Mouse (Mus musculus): ENCODE measurements around the gene Rcan2. TPM values are rescaled to one million over a fixed set of nuclear protein-coding genes. Genes with fewer than 3 reads are reported as not detected.

Gene Rcan2
- polyA plus RNA-seq, 1 experiment: not detected

- WGBS: 82% methylated on average over 4 of the region's 4 CpGs
- Histone ChIP-seq H3K4me3 (ENCODE audit: insufficient read depth, low read depth, low read length) (no peak overlapping the region), H3K4me1 (ENCODE audit: control insufficient read depth, insufficient read depth, low read length) (no peaks in the 10 kb centered on the region), H3K27ac (ENCODE audit: insufficient read depth, low read depth, low read length) (no peak overlapping the region)
- TF ChIP-seq POLR2A (IDR thresholded peaks at IDR 0.05; ENCODE audit: insufficient read depth, low read depth, low read length) (no peak), CTCF (IDR thresholded peaks at IDR 0.05; ENCODE audit: insufficient read depth, low read depth, low read length) (no peak)
Measured at GRCm38 (mm10) chr17:44053427-44053826, 252.3 kb downstream of the Rcan2 start.

GRCm38 (mm10) chr17:44057123-44057522, 256.0 kb downstream of the Rcan2 start:
- no peaks in the 10 kb centered on the region for H3K4me1 ChIP-seq (ENCODE audit: control insufficient read depth, insufficient read depth, low read length)
- 91% methylated on average over 1 of the region's 1 CpGs for WGBS
- no peak overlapping the region for H3K27ac ChIP-seq (ENCODE audit: insufficient read depth, low read depth, low read length)
- no peak overlapping the region for H3K4me3 ChIP-seq (ENCODE audit: insufficient read depth, low read depth, low read length)
- TF ChIP-seq POLR2A (IDR thresholded peaks at IDR 0.05; ENCODE audit: insufficient read depth, low read depth, low read length) (no peak), CTCF (IDR thresholded peaks at IDR 0.05; ENCODE audit: insufficient read depth, low read depth, low read length) (no peak)

- Histone ChIP-seq H3K4me1 (ENCODE audit: control insufficient read depth, insufficient read depth, low read length) (no peaks in the 10 kb centered on the region), H3K4me3 (ENCODE audit: insufficient read depth, low read depth, low read length) (no peak overlapping the region), H3K27ac (ENCODE audit: insufficient read depth, low read depth, low read length) (no peak overlapping the region)
- no peak for TF ChIP-seq POLR2A (IDR thresholded peaks at IDR 0.05; ENCODE audit: insufficient read depth, low read depth, low read length)
- TF ChIP-seq CTCF (IDR thresholded peaks at IDR 0.05; ENCODE audit: insufficient read depth, low read depth, low read length): no peak
Measured at GRCm38 (mm10) chr17:44058145-44058544, 257.0 kb downstream of the Rcan2 start.

- 100% methylated on average over 1 of the region's 1 CpGs for WGBS
- no peak overlapping the region for H3K27ac ChIP-seq (ENCODE audit: insufficient read depth, low read depth, low read length)
- TF ChIP-seq CTCF (IDR thresholded peaks at IDR 0.05; ENCODE audit: insufficient read depth, low read depth, low read length) (no peak), POLR2A (IDR thresholded peaks at IDR 0.05; ENCODE audit: insufficient read depth, low read depth, low read length) (no peak)
- no peaks in the 10 kb centered on the region for H3K4me1 ChIP-seq (ENCODE audit: control insufficient read depth, insufficient read depth, low read length)
- H3K4me3 ChIP-seq (ENCODE audit: insufficient read depth, low read depth, low read length): no peak overlapping the region
Measured at GRCm38 (mm10) chr17:44060781-44061180, 259.6 kb downstream of the Rcan2 start.

GRCm38 (mm10) chr17:44061289-44061890, 260.2 kb downstream of the Rcan2 start:
- no peak overlapping the region for H3K4me3 ChIP-seq (ENCODE audit: insufficient read depth, low read depth, low read length)
- TF ChIP-seq CTCF (IDR thresholded peaks at IDR 0.05; ENCODE audit: insufficient read depth, low read depth, low read length) (no peak), POLR2A (IDR thresholded peaks at IDR 0.05; ENCODE audit: insufficient read depth, low read depth, low read length) (no peak)
- H3K27ac ChIP-seq (ENCODE audit: insufficient read depth, low read depth, low read length): no peak overlapping the region
- no peaks in the 10 kb centered on the region for H3K4me1 ChIP-seq (ENCODE audit: control insufficient read depth, insufficient read depth, low read length)
- WGBS: 88% methylated on average over 5 of the region's 5 CpGs

- Histone ChIP-seq H3K27ac (ENCODE audit: insufficient read depth, low read depth, low read length) (no peak overlapping the region), H3K4me3 (ENCODE audit: insufficient read depth, low read depth, low read length) (no peak overlapping the region), H3K4me1 (ENCODE audit: control insufficient read depth, insufficient read depth, low read length) (no peaks in the 10 kb centered on the region)
- 79% methylated on average over 6 of the region's 6 CpGs for WGBS
- TF ChIP-seq POLR2A (IDR thresholded peaks at IDR 0.05; ENCODE audit: insufficient read depth, low read depth, low read length): no peak
- no peak for TF ChIP-seq CTCF (IDR thresholded peaks at IDR 0.05; ENCODE audit: insufficient read depth, low read depth, low read length)
Measured at GRCm38 (mm10) chr17:44068876-44069275, 267.7 kb downstream of the Rcan2 start.

GRCm38 (mm10) chr17:44071680-44072079, 270.5 kb downstream of the Rcan2 start:
- TF ChIP-seq POLR2A (IDR thresholded peaks at IDR 0.05; ENCODE audit: insufficient read depth, low read depth, low read length) (no peak), CTCF (IDR thresholded peaks at IDR 0.05; ENCODE audit: insufficient read depth, low read depth, low read length) (no peak)
- no peak overlapping the region for H3K27ac ChIP-seq (ENCODE audit: insufficient read depth, low read depth, low read length)
- H3K4me1 ChIP-seq (ENCODE audit: control insufficient read depth, insufficient read depth, low read length): no peaks in the 10 kb centered on the region
- H3K4me3 ChIP-seq (ENCODE audit: insufficient read depth, low read depth, low read length): no peak overlapping the region

- TF ChIP-seq CTCF (IDR thresholded peaks at IDR 0.05; ENCODE audit: insufficient read depth, low read depth, low read length) (no peak), POLR2A (IDR thresholded peaks at IDR 0.05; ENCODE audit: insufficient read depth, low read depth, low read length) (no peak)
- H3K4me1 ChIP-seq (ENCODE audit: control insufficient read depth, insufficient read depth, low read length): no peaks in the 10 kb centered on the region
- no peak overlapping the region for H3K27ac ChIP-seq (ENCODE audit: insufficient read depth, low read depth, low read length)
- 84% methylated on average over 3 of the region's 3 CpGs for WGBS
- no peak overlapping the region for H3K4me3 ChIP-seq (ENCODE audit: insufficient read depth, low read depth, low read length)
Measured at GRCm38 (mm10) chr17:44075601-44076000, 274.4 kb downstream of the Rcan2 start.

- TF ChIP-seq CTCF (IDR thresholded peaks at IDR 0.05; ENCODE audit: insufficient read depth, low read depth, low read length) (no peak), POLR2A (IDR thresholded peaks at IDR 0.05; ENCODE audit: insufficient read depth, low read depth, low read length) (no peak)
- Histone ChIP-seq H3K4me1 (ENCODE audit: control insufficient read depth, insufficient read depth, low read length) (no peaks in the 10 kb centered on the region; the same call in 1 of the 2 replicates), H3K4me3 (ENCODE audit: insufficient read depth, low read depth, low read length) (no peak overlapping the region), H3K27ac (ENCODE audit: insufficient read depth, low read depth, low read length) (no peak overlapping the region)
- 54% methylated on average over 6 of the region's 6 CpGs for WGBS
Measured at GRCm38 (mm10) chr17:44076051-44076680, 275.0 kb downstream of the Rcan2 start.

Measured in olfactory bulb, adult 2 months (tissue).